Mouse (Mus musculus): ENCODE measurements around the gene Sult2b1. TPM values are rescaled to one million over a fixed set of nuclear protein-coding genes. Genes with fewer than 3 reads are reported as not detected.

The Sult2b1 gene
- total RNA-seq, 1 experiment from 2014 or later = 4.1 TPM

DNA sequence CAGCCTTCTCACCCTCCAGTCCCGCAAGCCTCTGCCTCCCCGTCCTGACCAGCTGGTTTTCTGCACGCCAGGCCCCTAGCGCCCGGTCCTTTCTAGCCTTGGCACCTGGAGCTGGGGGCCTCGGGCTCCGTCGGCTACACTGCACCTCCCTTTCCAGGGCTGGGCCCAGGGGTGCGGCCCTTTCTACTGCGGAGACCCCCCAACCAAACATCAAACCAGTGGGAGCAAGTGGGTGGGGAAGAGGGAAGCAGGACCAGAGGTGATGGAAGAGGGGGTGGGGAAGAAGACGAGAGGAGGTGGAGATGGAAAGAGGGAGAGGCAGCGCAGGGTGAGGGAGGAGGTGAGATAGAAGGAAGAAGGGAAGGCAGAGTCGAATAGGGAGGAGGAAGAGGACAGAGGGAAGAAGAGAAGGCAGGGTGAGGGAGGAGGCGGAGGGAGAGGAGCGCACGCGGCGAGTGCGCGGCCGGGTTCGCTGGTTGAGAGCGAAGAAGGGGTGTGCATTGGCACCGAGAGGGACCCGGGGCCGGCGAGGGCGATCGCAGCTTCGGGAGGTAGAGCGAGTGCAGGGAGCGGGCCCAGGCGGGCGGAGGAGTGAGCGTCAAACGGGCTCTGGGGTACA is 84.8 kb downstream of the Sult2b1 start, which contains the start of gene Car11:
Car11 (plus strand) TSS at position 321 of the 619 bp plus-strand sequence.
- no peak for ATAC-seq (replicated peaks in 1 of 2; ENCODE audit: insufficient read depth in 1 of 2, low FRiP score in 2 of 2, low TSS enrichment in 1 of 2, low read depth in 1 of 2, poor library complexity in 2 of 2, severe bottlenecking in 2 of 2)

DNA sequence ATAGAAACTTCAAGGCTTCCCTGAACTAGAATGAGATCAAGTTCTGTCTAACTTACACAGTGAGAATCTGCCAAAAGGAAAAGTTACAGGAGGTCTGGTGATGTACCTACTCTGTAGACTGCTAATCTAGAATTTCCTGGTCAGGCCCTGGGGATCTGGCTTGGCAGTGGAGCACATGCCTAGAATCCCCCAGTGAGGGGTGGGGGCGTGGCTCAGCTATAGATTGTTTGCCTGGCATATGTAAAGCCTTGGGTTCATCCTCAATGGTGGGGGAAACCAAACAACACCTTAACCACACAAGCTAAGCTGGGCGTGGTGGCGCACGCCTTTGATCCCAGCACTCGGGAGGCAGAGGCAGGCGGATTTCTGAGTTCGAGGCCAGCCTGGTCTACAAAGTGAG is 86.6 kb downstream of the Sult2b1 start:
- no peak for ATAC-seq (replicated peaks in 1 of 2; ENCODE audit: insufficient read depth in 1 of 2, low FRiP score in 2 of 2, low TSS enrichment in 1 of 2, low read depth in 1 of 2, poor library complexity in 2 of 2, severe bottlenecking in 2 of 2)

DNA sequence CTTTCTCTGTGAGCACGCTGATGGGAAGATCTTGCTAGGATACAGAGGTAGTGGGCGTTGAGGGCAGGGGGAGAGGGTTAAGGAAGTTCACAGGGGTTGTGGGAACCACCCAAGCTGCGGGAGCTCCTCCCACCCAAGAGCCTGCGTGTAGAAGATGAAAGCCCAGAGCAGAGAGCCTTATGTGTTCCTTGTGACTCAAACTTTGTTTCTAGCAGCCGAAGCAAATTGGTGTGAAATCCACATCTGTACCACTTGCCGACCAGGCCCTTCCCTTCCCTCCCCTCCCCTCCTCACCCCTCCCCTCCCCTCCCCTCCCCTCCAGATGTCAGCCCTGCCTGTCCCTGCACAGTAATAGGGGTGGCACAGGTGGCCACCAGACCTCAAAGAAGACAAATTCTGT is 89.4 kb downstream of the Sult2b1 start:
- ATAC-seq (replicated peaks in 1 of 2; ENCODE audit: insufficient read depth in 1 of 2, low FRiP score in 2 of 2, low TSS enrichment in 1 of 2, low read depth in 1 of 2, poor library complexity in 2 of 2, severe bottlenecking in 2 of 2) = no peak

DNA sequence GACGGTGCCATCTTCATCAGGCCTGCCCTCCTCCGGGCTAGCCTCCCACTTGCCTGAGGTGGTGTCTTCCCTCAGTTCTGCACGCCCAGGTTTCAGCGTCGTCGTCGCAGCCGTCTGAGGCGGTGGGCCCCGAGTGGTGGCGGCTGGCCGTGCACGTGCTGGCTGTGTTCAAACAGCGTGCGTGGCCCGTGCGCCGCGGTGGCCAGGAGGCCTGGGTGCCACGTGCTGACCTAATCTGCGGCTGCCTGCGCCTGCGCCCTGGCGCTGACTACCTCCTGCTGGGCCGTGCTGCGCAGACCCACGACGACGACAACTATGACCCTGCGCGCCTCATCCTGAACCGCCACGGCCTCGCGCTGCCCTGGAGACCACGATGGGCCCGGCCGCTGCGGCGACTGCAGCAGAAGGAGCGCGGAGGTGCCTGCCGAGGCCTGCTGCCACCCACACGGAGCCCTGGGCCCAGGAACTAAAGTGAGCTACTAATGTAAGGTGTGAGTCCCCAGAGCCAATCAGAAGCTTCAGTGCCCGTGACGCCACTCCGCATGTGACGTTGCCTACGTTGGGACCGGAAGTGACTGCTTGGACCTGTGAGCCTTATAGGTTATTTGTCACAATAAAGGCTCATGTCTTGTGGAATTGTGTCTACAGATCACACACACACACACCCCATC is 90.4 kb downstream of the Sult2b1 start, which contains the start of gene Sec1:
Sec1 (minus strand) TSS at position 482 of the 671 bp plus-strand sequence.
- ATAC-seq (replicated peaks in 1 of 2; ENCODE audit: insufficient read depth in 1 of 2, low FRiP score in 2 of 2, low TSS enrichment in 1 of 2, low read depth in 1 of 2, poor library complexity in 2 of 2, severe bottlenecking in 2 of 2) = no peak

DNA sequence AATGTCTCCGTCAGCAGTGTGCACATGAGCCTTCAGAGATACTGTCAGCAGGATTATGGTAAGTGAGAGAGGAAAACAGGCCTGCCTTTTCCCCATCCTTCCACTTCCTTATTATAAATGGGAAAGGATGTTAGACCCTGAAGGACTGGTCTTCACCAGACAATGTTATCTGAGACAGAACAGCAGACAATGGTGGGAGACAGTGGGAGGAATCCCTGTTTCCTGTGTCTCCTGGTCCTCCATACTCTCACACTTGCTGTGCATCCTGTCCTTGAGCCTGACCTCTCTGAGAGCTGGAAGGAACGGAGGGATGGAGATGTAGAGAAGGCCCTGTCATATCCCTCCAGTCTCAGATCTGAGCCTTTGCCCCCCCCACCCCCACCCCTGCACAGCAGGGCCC is 92.1 kb downstream of the Sult2b1 start:
- ATAC-seq (replicated peaks in 1 of 2; ENCODE audit: insufficient read depth in 1 of 2, low FRiP score in 2 of 2, low TSS enrichment in 1 of 2, low read depth in 1 of 2, poor library complexity in 2 of 2, severe bottlenecking in 2 of 2) = no peak

DNA sequence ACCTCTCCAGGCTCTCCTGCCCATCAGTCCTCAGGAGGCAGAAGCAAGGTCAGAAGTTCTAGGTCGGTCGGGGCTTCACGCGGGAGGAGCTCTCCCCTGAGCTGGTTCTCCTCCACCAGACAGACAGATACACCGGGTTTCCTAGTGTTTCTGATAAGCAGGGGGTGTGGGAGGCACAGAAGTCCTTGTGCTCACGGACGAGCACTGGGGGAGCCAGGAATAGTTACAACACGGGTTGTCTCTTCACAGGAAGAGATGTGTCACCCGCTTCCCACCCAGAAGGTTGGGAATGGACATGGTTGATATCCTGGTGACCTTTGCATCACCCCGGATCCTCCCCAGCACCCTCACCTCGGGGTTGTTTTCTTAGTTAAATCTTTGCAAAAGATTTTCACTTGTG is 94.7 kb downstream of the Sult2b1 start:
- ATAC-seq (replicated peaks in 1 of 2; ENCODE audit: insufficient read depth in 1 of 2, low FRiP score in 2 of 2, low TSS enrichment in 1 of 2, low read depth in 1 of 2, poor library complexity in 2 of 2, severe bottlenecking in 2 of 2) = no peak

DNA sequence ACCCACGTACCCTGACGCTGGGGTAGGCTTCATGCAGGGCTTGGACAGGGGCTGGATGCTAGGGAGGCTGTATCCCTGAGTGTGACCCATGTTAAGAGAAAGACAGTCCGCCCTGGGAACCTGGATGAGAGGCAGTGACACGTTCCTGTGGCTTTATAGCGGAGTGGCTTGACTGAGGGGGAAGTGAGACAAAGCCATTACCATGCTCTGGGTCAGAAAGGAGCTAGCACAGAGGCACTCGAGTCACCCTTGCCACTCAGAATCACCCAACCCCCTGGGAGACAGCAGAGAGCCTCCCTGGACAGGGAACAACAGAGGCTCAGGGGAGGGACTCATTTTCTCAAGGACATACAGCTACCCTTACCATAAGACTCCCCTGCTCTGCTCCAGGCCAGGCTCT is 95.4 kb downstream of the Sult2b1 start:
- ATAC-seq (replicated peaks in 1 of 2; ENCODE audit: insufficient read depth in 1 of 2, low FRiP score in 2 of 2, low TSS enrichment in 1 of 2, low read depth in 1 of 2, poor library complexity in 2 of 2, severe bottlenecking in 2 of 2) = no peak

DNA sequence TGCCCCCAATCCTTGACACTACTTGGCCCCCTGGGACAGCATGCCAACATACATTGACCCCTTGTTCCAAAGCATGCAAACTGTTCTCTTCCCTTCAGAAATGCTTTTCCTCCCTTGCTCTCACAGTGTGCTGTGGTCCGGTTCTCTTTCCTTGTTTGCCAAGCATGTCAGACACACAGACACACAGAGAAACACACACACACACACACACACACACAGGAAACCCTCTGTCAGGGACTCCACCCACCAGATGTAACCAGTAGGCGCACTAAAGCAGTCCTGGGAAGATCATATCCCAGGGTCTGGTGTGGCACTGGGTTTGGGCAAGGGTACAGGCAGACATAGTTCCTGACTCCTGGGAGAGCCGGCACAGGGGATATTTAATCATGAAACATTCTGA is 97.6 kb downstream of the Sult2b1 start:
- no peak for ATAC-seq (replicated peaks in 1 of 2; ENCODE audit: insufficient read depth in 1 of 2, low FRiP score in 2 of 2, low TSS enrichment in 1 of 2, low read depth in 1 of 2, poor library complexity in 2 of 2, severe bottlenecking in 2 of 2)

DNA sequence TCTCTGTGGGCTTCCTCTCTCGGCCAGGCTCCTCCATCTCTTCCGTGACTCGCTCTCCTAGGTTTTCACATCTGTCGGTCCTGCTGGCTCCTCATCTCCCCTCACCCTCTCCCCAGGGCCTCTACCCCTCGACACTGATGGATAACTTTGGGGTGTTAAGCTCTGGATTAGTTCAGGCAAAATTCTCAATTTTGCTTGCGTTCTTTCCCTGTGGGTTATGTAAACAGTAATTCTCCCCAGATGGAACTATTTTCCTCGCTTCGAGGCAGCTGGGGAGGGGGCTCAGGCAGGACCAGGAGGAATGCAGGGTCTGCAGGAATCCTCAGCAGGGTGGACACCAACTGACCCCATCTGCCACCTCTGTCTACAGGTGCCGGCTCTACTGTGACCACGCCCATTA is 98.7 kb downstream of the Sult2b1 start:
- ATAC-seq (replicated peaks in 1 of 2; ENCODE audit: insufficient read depth in 1 of 2, low FRiP score in 2 of 2, low TSS enrichment in 1 of 2, low read depth in 1 of 2, poor library complexity in 2 of 2, severe bottlenecking in 2 of 2) = no peak

DNA sequence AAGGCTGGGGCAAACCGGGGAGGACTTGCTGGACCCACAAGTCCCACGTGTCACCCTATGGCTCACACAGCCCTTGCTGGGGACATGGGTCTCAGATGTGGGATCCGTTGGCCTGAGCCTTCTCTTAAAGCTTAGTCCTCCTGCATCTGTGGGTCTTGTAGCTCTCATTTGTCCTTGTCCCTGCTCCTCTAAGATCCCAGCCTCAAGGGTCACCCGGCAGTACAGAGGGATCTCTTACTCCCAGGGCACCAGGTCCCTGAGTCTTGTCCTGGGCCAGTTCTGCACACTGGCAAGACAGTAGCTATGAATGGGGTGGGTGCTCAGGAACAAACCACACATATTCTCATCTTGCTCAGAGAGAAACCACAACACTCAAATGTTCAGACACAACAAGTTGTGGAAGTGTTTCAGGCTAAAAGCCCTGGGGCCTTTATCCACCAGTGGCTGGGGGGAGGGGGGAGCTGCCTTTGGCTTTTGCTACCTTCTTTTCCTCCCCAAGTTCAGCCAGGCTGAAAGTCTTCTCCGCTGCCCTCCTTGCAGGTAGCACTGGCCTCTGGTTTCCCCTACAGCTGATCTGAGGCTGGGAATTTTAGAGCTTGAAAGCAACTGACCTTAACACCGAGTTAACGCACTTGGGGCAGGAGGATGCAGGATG is 100.9 kb downstream of the Sult2b1 start, which contains the start of gene Ntn5:
Ntn5 (plus strand) TSS at position 627 of the 655 bp plus-strand sequence.
- no peak for ATAC-seq (replicated peaks in 1 of 2; ENCODE audit: insufficient read depth in 1 of 2, low FRiP score in 2 of 2, low TSS enrichment in 1 of 2, low read depth in 1 of 2, poor library complexity in 2 of 2, severe bottlenecking in 2 of 2)

DNA sequence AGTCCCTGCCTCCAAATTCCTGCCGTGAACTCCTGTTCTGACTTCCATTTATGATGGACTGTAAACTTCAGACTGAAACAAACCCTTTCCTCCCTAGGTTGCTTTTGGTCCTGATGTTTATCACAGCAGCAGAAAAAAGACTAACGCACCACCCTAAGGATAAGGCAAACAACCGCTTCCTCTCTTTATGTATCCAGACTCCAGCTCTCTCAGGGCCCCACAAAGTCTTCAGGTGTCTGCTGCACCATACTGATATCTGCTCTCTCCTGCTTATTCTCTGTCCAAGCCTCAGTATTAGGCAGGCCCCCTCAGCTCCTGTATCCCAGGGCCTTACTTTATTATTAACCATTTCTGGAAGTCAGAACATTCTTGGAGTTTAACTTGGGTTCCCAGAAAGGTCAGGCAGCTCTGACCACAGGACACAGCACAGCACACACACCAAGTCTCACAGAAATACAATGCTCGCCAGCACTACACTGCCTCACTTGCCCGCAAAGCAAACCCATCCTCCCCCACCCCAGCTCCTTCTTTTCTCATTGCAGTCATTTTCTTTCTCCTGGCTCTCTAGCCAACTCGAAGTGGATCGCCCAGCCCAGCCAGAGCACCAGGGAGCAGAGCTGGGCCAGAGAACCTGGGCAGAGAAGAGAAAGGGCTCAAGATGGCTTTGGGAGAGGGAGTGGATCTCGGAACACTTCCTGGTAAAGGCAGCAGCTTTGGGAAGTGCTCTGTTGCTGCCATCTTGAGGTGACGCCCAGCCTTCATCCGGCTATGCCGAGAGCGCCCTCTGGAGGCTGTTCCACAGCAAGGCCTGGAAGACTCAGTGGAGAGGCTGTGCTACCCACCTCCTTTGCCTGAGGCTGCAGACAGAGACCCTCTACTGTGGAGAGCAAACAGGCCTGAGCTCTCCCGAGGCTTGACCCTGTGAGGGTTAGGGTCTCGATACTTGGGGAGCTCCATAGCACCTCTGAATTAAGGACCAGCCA is 102.0 kb downstream of the Sult2b1 start:
- ATAC-seq (replicated peaks in 1 of 2; ENCODE audit: insufficient read depth in 1 of 2, low FRiP score in 2 of 2, low TSS enrichment in 1 of 2, low read depth in 1 of 2, poor library complexity in 2 of 2, severe bottlenecking in 2 of 2) = peak; percentile 57 to 68; a peak in 3 of 4 replicates

DNA sequence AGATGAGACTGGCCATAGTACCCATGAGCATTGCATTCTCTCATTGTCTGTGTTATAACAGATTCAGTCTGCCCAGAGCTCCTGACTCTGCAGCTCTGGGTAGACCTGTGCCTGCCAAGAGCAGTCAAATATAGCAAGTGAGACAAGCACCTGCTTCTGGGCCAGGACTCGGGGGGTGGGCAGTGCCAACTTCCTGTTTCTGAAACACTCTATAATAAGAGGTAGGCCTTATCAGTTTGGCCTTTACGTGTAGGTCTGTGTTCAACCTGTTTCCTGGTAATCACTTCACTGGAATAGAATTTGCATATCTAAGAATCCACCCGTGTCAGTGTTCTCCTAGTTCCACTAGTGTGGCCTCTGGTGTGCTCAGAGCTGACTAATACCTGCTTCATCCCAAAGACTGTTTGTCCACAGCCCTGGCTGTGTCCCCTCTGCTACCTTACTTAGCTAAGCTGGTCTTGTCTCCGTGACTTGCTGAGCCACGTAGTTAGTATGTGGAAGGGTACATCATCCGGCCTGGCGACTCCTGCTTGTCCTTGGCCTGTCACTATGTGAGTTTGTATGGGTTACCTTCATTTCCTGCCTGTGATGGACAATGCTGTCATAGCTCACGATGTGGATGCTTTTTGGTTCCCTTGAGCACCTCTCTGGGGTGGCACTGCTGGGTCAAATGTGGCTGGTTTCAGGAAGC is 103.3 kb downstream of the Sult2b1 start:
- peak; percentile 50 to 66 for ATAC-seq (replicated peaks in 1 of 2; ENCODE audit: insufficient read depth in 1 of 2, low FRiP score in 2 of 2, low TSS enrichment in 1 of 2, low read depth in 1 of 2, poor library complexity in 2 of 2, severe bottlenecking in 2 of 2)

Other genes with a start within 250 kb of the Sult2b1 start
- not detected in 2 replicates for gene Hsd17b14, start 229.8 kb downstream of the Sult2b1 start, total RNA-seq (2017)
- 16.4 and 20.9 TPM in 2 replicates for gene Bcat2, start 214.5 kb downstream of the Sult2b1 start, total RNA-seq (2017)
- gene Fgf21, start 169.2 kb downstream of the Sult2b1 start, total RNA-seq (2017) = not detected in 2 replicates
- 0.25 TPM in 1 of 2 replicates, not detected in the other for gene Fut1, start 167.4 kb downstream of the Sult2b1 start, total RNA-seq (2017)
- gene Izumo1, start 162.9 kb downstream of the Sult2b1 start, total RNA-seq (2017) = not detected in 2 replicates
- gene Rasip1, start 157.2 kb downstream of the Sult2b1 start, total RNA-seq (2017) = 0.94 TPM in 1 of 2 replicates, not detected in the other
- not detected in 2 replicates for gene Mamstr, start 144.7 kb downstream of the Sult2b1 start, total RNA-seq (2017)
- not detected in 2 replicates for gene Fut2, start 118.3 kb downstream of the Sult2b1 start, total RNA-seq (2017)
- gene Ntn5, start 100.6 kb downstream of the Sult2b1 start, total RNA-seq (2017) = not detected in 2 replicates
- gene Sec1, start 90.3 kb downstream of the Sult2b1 start, total RNA-seq (2017) = not detected in 2 replicates
- 0.30 and 1.1 TPM in 2 replicates for gene Car11, start 84.8 kb downstream of the Sult2b1 start, total RNA-seq (2017)
- gene Dbp, start 79.6 kb downstream of the Sult2b1 start, total RNA-seq (2017) = 11.5 and 25.3 TPM in 2 replicates
- 1,764 and 1,816 TPM in 2 replicates for gene Rpl18, start 69.2 kb downstream of the Sult2b1 start, total RNA-seq (2017)
- gene Sphk2, start 66.7 kb downstream of the Sult2b1 start, total RNA-seq (2017) = 8.2 and 10.9 TPM in 2 replicates
- 0.79 and 1.8 TPM in 2 replicates for gene Fam83e, start 63.5 kb downstream of the Sult2b1 start, total RNA-seq (2017)
- not detected in 2 replicates for gene Spaca4, start 58.9 kb downstream of the Sult2b1 start, total RNA-seq (2017)
- 0.10 TPM in 1 of 2 replicates, not detected in the other for gene Lmtk3, start 931 bp downstream of the Sult2b1 start, total RNA-seq (2017)
- 46.6 and 82.7 TPM in 2 replicates for gene Cyth2, start 29.9 kb upstream of the Sult2b1 start, total RNA-seq (2017)
- 0.63 TPM in 1 of 2 replicates, not detected in the other for gene Kcnj14, start 40.1 kb upstream of the Sult2b1 start, total RNA-seq (2017)
- 17.1 and 19.3 TPM in 2 replicates for gene Grwd1, start 46.3 kb upstream of the Sult2b1 start, total RNA-seq (2017)
- gene Kdelr1, start 88.1 kb upstream of the Sult2b1 start, total RNA-seq (2017) = 56.0 and 63.8 TPM in 2 replicates
- gene Grin2d, start 93.7 kb upstream of the Sult2b1 start, total RNA-seq (2017) = 0.10 and 0.31 TPM in 2 replicates
- gene Syngr4, start 112.0 kb upstream of the Sult2b1 start, total RNA-seq (2017) = not detected in 2 replicates
- gene Tmem143, start 112.3 kb upstream of the Sult2b1 start, total RNA-seq (2017) = 16.2 and 19.6 TPM in 2 replicates
- gene Emp3, start 136.7 kb upstream of the Sult2b1 start, total RNA-seq (2017) = 193 and 200 TPM in 2 replicates
- gene Ccdc114, start 139.4 kb upstream of the Sult2b1 start, total RNA-seq (2017) = 3.2 and 6.8 TPM in 2 replicates
- not detected in 2 replicates for gene Abcc6, start 245.6 kb upstream of the Sult2b1 start, total RNA-seq (2017)
- gene Nomo1, start 249.0 kb upstream of the Sult2b1 start, total RNA-seq (2017) = 36.7 and 48.5 TPM in 2 replicates

Data from hematopoietic stem cell, adult 5-6 weeks (primary cell).